Mouse (Mus musculus) embryonic facial prominence, embryonic 14.5 days (tissue): ENCODE results near the gene Ddx54. TPM values are rescaled to one million over a fixed set of nuclear protein-coding genes. Genes with fewer than 3 reads are reported as not detected.

Experiments used
- ATAC-seq: fragments of 200-750 bp; cut with Nextera tagmentation; 2 replicates; pipeline ENCODE4 v1.8.0; 2017; ENCODE audit warnings: low read depth, moderate number of reproducible peaks, moderate TSS enrichment
- DNase-seq: peaks from one replicate; pipeline ENCODE4 v3.0.0-alpha.2; 2015; ENCODE audit warnings: low spot score
- H3K27ac ChIP-seq: fragments of 300-500 bp; sonication (generic); replicated peaks from 2 replicates; pipeline ENCODE4 v1.5.1; 2014; ENCODE audit warnings: low read depth, mild to moderate bottlenecking, low read length, moderate library complexity
- H3K27me3 ChIP-seq: fragments of 300-500 bp; sonication (generic); replicated peaks from 2 replicates; pipeline ENCODE4 v1.6.1; 2014; ENCODE audit warnings: low read length; ENCODE audit not compliant: control insufficient read depth, insufficient read depth
- H3K36me3 ChIP-seq: fragments of 300-500 bp; sonication (generic); 2 replicates; pipeline ENCODE4 v1.6.1; 2014; ENCODE audit warnings: low read length, mixed read lengths; ENCODE audit not compliant: control insufficient read depth, insufficient read depth
- H3K4me1 ChIP-seq: fragments of 300-500 bp; sonication (generic); 2 replicates; pipeline ENCODE4 v1.6.1; 2014; ENCODE audit warnings: antibody characterized with exemption, low read length; ENCODE audit not compliant: control insufficient read depth, insufficient read depth
- H3K4me2 ChIP-seq: fragments of 300-500 bp; sonication (generic); 2 replicates; pipeline ENCODE4 v1.6.1; 2014; ENCODE audit warnings: low read depth, mild to moderate bottlenecking, low read length, moderate library complexity, mixed read lengths
- H3K4me3 ChIP-seq: fragments of 300-500 bp; sonication (generic); 2 replicates; pipeline ENCODE4 v1.5.1; 2014; ENCODE audit warnings: low read depth, mild to moderate bottlenecking, low read length
- H3K9ac ChIP-seq: fragments of 300-500 bp; sonication (generic); 2 replicates; pipeline ENCODE4 v1.6.1; 2014; ENCODE audit warnings: low read depth, mild to moderate bottlenecking, low read length, moderate library complexity, mixed read lengths
- H3K9me3 ChIP-seq: fragments of 300-500 bp; sonication (generic); 2 replicates; pipeline ENCODE4 v1.6.1; 2016; ENCODE audit warnings: low read length; ENCODE audit not compliant: control insufficient read depth
- WGBS: fragments of 180-500 bp; shearing (Covaris S2); extraction: QIAGEN DNeasy Blood & Tissue Kit; methylation state at CpG from one replicate; pipeline ENCODE4 v1.1.7; 2014; 5-methylcytosine and 5-hydroxymethylcytosine counted together
- polyA plus RNA-seq: library from polyadenylated mRNA; unstranded; fragments of >200 nt; fragmentation: Nextera tagmentation; extraction: Ambion mirVana; gene quantifications from 2 replicates; pipeline ENCODE4 v1.2.1, GENCODE M21; 2014

Gene Ddx54
- polyA plus RNA-seq, 1 experiment from 2014 or later, result 28.2 TPM

DNA sequence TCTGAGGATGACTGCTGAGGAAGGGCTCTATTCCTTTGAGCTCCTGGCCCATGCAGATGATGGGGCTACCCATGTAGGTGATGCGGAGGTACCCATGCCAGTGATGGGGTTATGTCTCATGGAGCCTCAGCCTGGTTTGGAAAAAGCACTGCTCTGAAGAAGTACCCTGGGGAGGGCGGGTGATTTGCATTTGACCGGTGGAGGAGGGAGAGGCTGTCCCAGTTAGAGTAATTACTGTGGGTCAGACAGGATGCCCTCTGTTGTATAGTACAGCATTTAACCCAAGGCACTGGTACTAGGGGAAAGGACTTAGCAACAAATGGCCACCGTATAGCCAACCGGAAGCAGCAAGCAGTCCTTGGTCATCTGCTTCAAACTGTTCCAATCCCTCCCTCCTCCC, 22.3 kb downstream of the Ddx54 start:
- DNase-seq, result no peak
- Histone ChIP-seq H3K4me1 (no peaks in the 10 kb centered on the region), H3K4me3 (no peak overlapping the region), H3K4me2 (no peak overlapping the region), H3K36me3 (no peaks in the 10 kb centered on the region), H3K27ac (no peak overlapping the region), H3K27me3 (peaks cover 11% of the 10 kb centered on the region), H3K9ac (no peak overlapping the region), H3K9me3 (peaks cover 6% of the 10 kb centered on the region; the same call in 1 of the 2 replicates)
- no peak for ATAC-seq
- 41% methylated on average over 5 of the region's 5 CpGs for WGBS

- 0 out of 2 replicates have a peak, but pooled peaks cover 3% of the 10 kb centered on the region for H3K27me3 ChIP-seq
- no peak overlapping the region for H3K4me3 ChIP-seq
- H3K4me1 ChIP-seq, result no peaks in the 10 kb centered on the region
- DNase-seq, result no peak
- no peaks in the 10 kb centered on the region for H3K36me3 ChIP-seq
- H3K9me3 ChIP-seq, result peaks cover 6% of the 10 kb centered on the region; the same call in 1 of the 2 replicates
- H3K4me2 ChIP-seq, result no peak overlapping the region
- ATAC-seq, result no peak
- H3K9ac ChIP-seq, result no peak overlapping the region
- H3K27ac ChIP-seq, result no peak overlapping the region
- WGBS, result 86% methylated on average over 5 of the region's 5 CpGs
Measured at GRCm38 (mm10) chr5:120635633-120636032, 23.1 kb downstream of the Ddx54 start.

GRCm38 (mm10) chr5:120640094-120640493, 27.6 kb downstream of the Ddx54 start:
- H3K36me3 ChIP-seq, result no peaks in the 10 kb centered on the region
- no peak for ATAC-seq
- H3K4me3 ChIP-seq, result no peak overlapping the region
- H3K4me1 ChIP-seq, result no peaks in the 10 kb centered on the region
- H3K9me3 ChIP-seq, result no peaks in the 10 kb centered on the region
- H3K27ac ChIP-seq, result no peak overlapping the region
- 86% methylated on average over 7 of the region's 7 CpGs for WGBS
- no peak for DNase-seq
- H3K4me2 ChIP-seq, result no peak overlapping the region
- no peaks in the 10 kb centered on the region for H3K27me3 ChIP-seq
- H3K9ac ChIP-seq, result no peak overlapping the region

- no peak overlapping the region for H3K4me2 ChIP-seq
- H3K36me3 ChIP-seq, result no peaks in the 10 kb centered on the region
- 69% methylated on average over 14 of the region's 14 CpGs for WGBS
- no peak overlapping the region for H3K27ac ChIP-seq
- H3K4me3 ChIP-seq, result no peak overlapping the region
- H3K9me3 ChIP-seq, result no peaks in the 10 kb centered on the region
- no peaks in the 10 kb centered on the region for H3K4me1 ChIP-seq
- ATAC-seq (no peak), DNase-seq (no peak)
- H3K9ac ChIP-seq, result no peak overlapping the region
- peaks cover 18% of the 10 kb centered on the region for H3K27me3 ChIP-seq
Measured at GRCm38 (mm10) chr5:120643365-120644085, 31.0 kb downstream of the Ddx54 start.

DNA sequence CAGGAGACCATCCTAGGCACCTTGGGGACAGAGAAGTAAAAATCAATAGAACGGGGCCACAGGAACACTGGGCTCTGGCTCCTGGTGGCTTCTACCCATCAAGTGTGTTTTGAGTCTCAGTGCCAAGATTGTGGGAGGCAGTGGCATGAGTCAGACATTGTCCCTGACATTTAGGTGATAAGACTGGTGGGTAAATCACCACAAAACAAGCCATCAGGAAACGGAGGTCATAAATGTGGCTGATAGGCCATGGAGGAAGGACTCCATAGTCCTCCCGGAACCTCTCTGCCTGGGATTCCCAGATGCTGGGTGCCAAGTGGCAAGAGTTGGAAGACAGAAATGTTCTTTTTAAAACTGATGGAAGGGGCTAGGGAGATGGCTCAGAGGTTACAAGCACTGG, 31.7 kb downstream of the Ddx54 start:
- H3K27me3 ChIP-seq, result peaks cover 25% of the 10 kb centered on the region
- no peak overlapping the region for H3K27ac ChIP-seq
- no peaks in the 10 kb centered on the region for H3K36me3 ChIP-seq
- H3K4me1 ChIP-seq, result no peaks in the 10 kb centered on the region
- ATAC-seq (no peak), DNase-seq (no peak)
- no peak overlapping the region for H3K4me2 ChIP-seq
- 83% methylated on average over 3 of the region's 3 CpGs for WGBS
- no peak overlapping the region for H3K9ac ChIP-seq
- H3K4me3 ChIP-seq, result no peak overlapping the region
- no peaks in the 10 kb centered on the region for H3K9me3 ChIP-seq

DNA sequence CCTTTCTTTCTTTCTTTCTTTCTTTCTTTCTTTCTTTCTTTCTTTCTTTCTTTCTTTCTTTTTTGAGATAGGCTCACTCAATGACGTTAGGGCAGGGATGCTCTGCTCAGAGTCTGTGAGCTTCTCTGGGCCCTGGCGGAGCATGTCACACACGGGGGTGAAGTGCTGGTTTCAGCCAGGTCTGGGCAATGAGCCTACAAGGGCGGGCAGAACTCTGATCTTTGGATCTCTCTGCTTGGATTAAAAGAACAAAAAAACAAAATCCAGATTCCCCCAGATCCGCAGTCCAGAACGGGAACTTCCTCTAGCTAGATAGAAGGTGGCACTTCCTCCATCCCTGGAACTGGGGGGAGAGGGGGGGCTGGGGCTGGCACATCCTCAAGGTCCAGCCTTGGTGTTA, 33.3 kb downstream of the Ddx54 start:
- Histone ChIP-seq H3K27ac (no peak overlapping the region), H3K4me2 (no peak overlapping the region), H3K36me3 (no peaks in the 10 kb centered on the region), H3K9ac (no peak overlapping the region), H3K4me3 (no peak overlapping the region), H3K4me1 (no peaks in the 10 kb centered on the region), H3K9me3 (no peaks in the 10 kb centered on the region), H3K27me3 (peaks cover 41% of the 10 kb centered on the region)
- 57% methylated on average over 6 of the region's 6 CpGs for WGBS
- ATAC-seq (no peak), DNase-seq (no peak)

DNA sequence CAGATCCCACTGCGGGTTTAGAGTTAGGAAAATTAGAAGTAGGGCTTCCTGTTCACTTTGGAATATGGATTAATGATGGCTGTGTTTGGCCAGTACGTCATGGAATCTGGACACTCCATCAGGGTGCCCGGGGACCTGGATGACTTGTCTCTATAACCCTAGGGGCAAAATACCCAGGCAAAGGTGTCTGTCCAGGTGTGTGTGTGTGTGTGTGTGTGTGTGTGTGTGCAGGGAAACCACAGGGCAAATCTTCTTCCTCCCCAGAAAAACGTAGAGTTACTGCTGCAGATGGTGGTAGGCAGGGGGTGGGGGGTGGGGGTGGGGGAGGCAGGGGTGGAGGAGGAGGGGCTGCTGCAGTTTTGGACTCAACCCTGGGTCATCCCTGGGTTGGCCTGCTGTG, 34.8 kb downstream of the Ddx54 start:
- no peaks in the 10 kb centered on the region for H3K9me3 ChIP-seq
- H3K27me3 ChIP-seq, result peaks cover 49% of the 10 kb centered on the region
- 68% methylated on average over 4 of the region's 4 CpGs for WGBS
- no peaks in the 10 kb centered on the region for H3K4me1 ChIP-seq
- no peak overlapping the region for H3K4me2 ChIP-seq
- DNase-seq, result no peak
- H3K27ac ChIP-seq, result no peak overlapping the region
- H3K36me3 ChIP-seq, result no peaks in the 10 kb centered on the region
- H3K4me3 ChIP-seq, result no peak overlapping the region
- no peak overlapping the region for H3K9ac ChIP-seq
- no peak for ATAC-seq

- H3K9ac ChIP-seq, result no peak overlapping the region
- DNase-seq, result no peak
- H3K27me3 ChIP-seq, result peaks cover 49% of the 10 kb centered on the region
- no peaks in the 10 kb centered on the region for H3K9me3 ChIP-seq
- no peak overlapping the region for H3K27ac ChIP-seq
- no peaks in the 10 kb centered on the region for H3K4me1 ChIP-seq
- 39% methylated on average over 12 of the region's 12 CpGs for WGBS
- H3K4me2 ChIP-seq, result no peak overlapping the region
- ATAC-seq, result no peak
- H3K4me3 ChIP-seq, result no peak overlapping the region
- H3K36me3 ChIP-seq, result no peaks in the 10 kb centered on the region
Measured at GRCm38 (mm10) chr5:120647814-120648491, 35.4 kb downstream of the Ddx54 start.
